Mouse (Mus musculus) adrenal gland, adult 8-10 months (tissue): ENCODE data around the gene Cbl. TPM values are rescaled to one million over a fixed set of nuclear protein-coding genes. Genes with fewer than 3 reads are reported as not detected.
"Not testable (repeated sequence)": the region's sequence is repeated elsewhere in the genome, so short reads cannot be mapped to it uniquely, and the experiment has no call there.

Source experiments
- DNase-seq: peaks from one replicate; pipeline ENCODE4 v3.0.0; 2022
- total RNA-seq, 4 experiments: library from RNA; stranded (reverse); gene quantifications; 2 replicates each; pipeline ENCODE4 v1.2.4; 2022

The Cbl gene
- total RNA-seq, 4 experiments from 2014 or later, result 30.4 to 52.9 (median 40.1) TPM

- no peak for DNase-seq
Observed at GRCm38 (mm10) chr9:44129633-44130032, 104.2 kb downstream of the Cbl start.

GRCm38 (mm10) chr9:44127351-44127801, 106.5 kb downstream of the Cbl start:
- no peak for DNase-seq

- DNase-seq, result no peak
Observed at GRCm38 (mm10) chr9:44126746-44127145, 107.1 kb downstream of the Cbl start.

GRCm38 (mm10) chr9:44125546-44126428, 108.1 kb downstream of the Cbl start:
- DNase-seq, result peak; percentile 75

GRCm38 (mm10) chr9:44125026-44125425, 108.8 kb downstream of the Cbl start:
- DNase-seq, result no peak

GRCm38 (mm10) chr9:44124317-44124716, 109.5 kb downstream of the Cbl start:
- no peak for DNase-seq

- DNase-seq, result no peak
Observed at GRCm38 (mm10) chr9:44119948-44120465, 113.8 kb downstream of the Cbl start.

GRCm38 (mm10) chr9:44119011-44119410, 114.8 kb downstream of the Cbl start:
- DNase-seq, result no peak

GRCm38 (mm10) chr9:44116182-44116581, 117.7 kb downstream of the Cbl start:
- no peak for DNase-seq

- no peak for DNase-seq
Observed at GRCm38 (mm10) chr9:44115599-44115998, 118.2 kb downstream of the Cbl start.

- DNase-seq, result no peak
Observed at GRCm38 (mm10) chr9:44114453-44114852, 119.4 kb downstream of the Cbl start.

GRCm38 (mm10) chr9:44113105-44113789, 120.6 kb downstream of the Cbl start, which contains the start of the genes Gm49380 and Rnf26:
Gene Gm49380, minus strand, starts transcription at chr9:44113500.
Gene Rnf26, minus strand, starts transcription at chr9:44113517.
- DNase-seq, result peak; percentile 96

- DNase-seq, result not testable (repeated sequence)
Observed at GRCm38 (mm10) chr9:44111909-44112308, 121.9 kb downstream of the Cbl start.

- no peak for DNase-seq
Observed at GRCm38 (mm10) chr9:44109360-44110095, 124.3 kb downstream of the Cbl start.

- no peak for DNase-seq
Observed at GRCm38 (mm10) chr9:44108269-44109055, 125.4 kb downstream of the Cbl start.

- peak; percentile 71 for DNase-seq
Observed at GRCm38 (mm10) chr9:44107557-44108179, 126.2 kb downstream of the Cbl start.

GRCm38 (mm10) chr9:44107110-44107509, 126.7 kb downstream of the Cbl start, which contains the start of gene C1qtnf5:
Gene C1qtnf5, plus strand, starts transcription at chr9:44107245.
- peak; percentile 72 for DNase-seq

GRCm38 (mm10) chr9:44106596-44106995, 127.3 kb downstream of the Cbl start:
- no peak for DNase-seq

GRCm38 (mm10) chr9:44106182-44106581, 127.7 kb downstream of the Cbl start:
- DNase-seq, result no peak

GRCm38 (mm10) chr9:44105781-44106180, 128.1 kb downstream of the Cbl start:
- no peak for DNase-seq

GRCm38 (mm10) chr9:44104881-44105280, 129.0 kb downstream of the Cbl start:
- no peak for DNase-seq
